Mouse (Mus musculus): ENCODE measurements at regions not wholly inside any gene's neighbourhood (a gene's known extent, or its start where the extent isn't known, plus 50 kb on each side); places are given as distances from the start of the nearest gene placed in this dataset.

DNA sequence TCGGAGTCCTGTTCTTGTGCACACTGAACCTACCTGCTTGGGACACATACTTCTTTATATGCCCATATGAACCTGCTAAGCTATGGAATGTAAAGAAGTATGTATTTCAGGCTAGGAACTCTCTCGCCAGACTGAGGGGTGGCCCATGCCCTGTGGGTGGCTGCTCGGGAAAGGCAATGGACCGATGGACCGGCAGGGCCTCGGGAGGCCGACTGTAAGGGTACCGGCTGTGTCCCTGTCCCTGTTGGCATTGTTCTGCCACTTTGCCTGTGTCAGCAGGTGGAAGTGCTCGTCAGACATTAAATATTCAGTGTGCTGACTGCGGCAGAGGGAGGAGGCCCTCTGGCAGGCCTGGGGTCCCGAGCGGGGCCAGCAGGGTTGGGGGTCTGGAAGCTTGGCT, 54.5 kb upstream of the Gata5 start:
- no peak for DNase-seq (ENCODE audit: low spot score)

DNA sequence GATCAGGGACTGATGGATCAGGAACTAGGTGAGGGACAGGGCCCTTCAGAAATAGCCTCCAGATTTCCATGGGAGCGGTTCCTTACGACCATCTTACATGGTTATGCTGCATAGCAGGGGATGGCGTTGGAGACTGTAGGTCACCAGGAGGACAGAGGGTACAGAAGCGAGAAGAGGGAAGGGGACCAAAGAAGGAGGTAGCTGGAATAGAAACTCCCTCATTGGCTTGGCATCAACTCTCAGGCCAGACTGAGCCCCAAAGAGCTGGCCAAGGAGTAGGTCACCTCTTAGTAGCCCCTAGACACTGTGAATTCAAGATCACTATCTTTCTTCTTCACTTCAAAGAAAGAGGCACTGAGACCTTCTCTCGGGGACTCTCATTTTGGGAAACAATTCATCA, 53.6 kb upstream of the Gata5 start:
- DNase-seq (ENCODE audit: low spot score): no peak

DNA sequence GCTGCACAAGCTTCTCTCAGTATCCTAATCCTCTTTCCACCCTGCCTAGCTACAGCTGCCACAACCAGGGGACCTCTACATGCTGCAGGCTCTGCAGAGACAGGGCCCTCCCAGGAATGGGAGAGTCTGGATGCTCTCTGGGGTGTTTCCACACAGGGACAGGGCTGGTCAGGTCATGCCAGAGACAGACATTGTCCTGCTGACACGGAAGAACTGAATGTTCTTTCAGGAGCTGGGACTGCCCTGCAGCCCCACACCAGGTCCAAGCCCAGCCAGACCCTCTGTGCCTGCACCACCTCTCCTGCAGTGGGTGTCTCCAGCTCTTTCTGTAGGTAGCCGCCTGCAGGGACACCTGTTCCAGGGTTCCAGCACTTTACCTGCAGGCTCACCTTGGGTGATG, 52.8 kb upstream of the Gata5 start:
- DNase-seq (ENCODE audit: low spot score): no peak

DNA sequence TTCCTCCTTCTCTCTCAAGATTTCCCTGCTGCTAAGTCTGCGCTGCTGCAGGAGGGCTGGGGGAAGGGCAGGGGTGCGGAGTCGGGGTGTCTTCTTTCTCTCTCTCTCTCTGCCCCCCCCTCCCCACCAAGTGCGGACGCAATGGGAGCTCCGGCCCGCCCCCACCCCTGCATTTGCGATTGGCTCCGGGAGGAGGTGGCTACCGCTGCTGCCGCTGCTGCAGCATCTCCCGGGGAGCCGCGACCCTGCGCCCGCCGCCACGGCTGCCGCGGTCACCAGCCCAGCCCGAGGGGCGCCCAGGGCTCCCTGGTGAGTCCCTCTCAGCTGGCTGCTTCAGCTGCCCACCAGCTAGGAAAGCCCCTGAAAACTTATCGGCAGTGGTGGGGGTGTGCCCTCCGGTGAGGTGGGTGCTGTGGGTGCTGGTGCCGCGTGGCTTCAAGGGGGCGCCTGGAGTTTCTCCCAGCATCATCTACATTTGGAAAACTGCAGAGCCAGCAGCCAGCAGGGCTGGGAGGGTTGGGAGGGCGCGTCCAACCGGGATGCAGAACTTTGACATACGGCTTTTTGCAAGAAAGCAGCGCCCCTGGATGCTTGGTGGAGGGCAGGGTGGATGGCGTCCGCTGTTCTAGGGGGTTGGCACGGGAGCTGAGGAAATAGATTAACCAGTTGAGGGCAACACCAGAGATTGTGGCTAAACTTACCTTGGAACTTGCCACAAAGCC, 51.6 kb upstream of the Gata5 start:
- DNase-seq (ENCODE audit: low spot score): peak; percentile 37

DNA sequence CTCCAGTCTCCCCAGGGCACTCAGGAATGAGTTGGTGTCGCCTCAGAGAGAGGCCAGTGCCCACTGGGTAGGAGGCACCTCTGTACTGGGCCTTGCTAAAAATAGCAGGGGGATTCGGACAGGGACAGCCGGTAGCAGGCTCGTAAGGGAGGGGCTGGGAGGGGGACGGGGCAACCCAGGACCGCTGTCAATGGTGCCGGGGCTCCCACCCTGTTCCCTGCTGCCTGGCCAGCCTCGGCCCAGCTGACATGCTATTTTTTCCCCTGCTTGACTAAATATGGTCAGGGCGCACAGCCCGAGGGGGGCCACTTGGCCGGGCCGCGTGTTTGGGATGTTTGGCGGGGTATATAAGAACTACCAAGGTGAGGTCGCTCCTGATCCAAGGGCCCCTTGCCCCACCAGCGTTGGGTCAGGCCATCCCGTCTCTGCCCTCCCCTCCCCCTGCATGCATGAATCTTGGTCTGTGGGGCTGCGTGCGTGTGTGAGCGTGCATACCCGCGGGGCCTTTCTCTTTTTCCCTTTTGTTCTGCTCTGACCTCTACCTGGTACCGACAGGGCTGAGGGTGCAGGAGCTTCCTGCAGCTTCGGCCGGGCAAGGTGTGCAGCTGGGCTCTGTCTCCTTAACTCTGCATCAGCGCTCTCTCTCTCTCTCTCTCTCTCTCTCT, 50.9 kb upstream of the Gata5 start:
- DNase-seq (ENCODE audit: low spot score): peak; percentile 36
